Mouse (Mus musculus) layer of hippocampus, postnatal 25 days (tissue): ENCODE measurements around the gene Fam189a2. TPM values are rescaled to one million over a fixed set of nuclear protein-coding genes. Genes with fewer than 3 reads are reported as not detected.
A peak's percentile ranks its signal among the peaks of the same experiment; 100 is the strongest.

Experiments used
- DNase-seq, 2 experiments: peaks; one replicate each; pipeline ENCODE4 v3.0.0; 2022; ENCODE audit warnings: mixed read lengths in 2 of 2, low spot score in 1 of 2; ENCODE audit errors: extremely low spot score in 1 of 2
- total RNA-seq, 2 experiments: library from RNA; stranded (reverse); gene quantifications; 2 replicates each; pipeline ENCODE4 v1.2.3; 2021

The Fam189a2 gene
- total RNA-seq, 2 experiments from 2014 or later = 8.8 to 9.4 TPM

DNA sequence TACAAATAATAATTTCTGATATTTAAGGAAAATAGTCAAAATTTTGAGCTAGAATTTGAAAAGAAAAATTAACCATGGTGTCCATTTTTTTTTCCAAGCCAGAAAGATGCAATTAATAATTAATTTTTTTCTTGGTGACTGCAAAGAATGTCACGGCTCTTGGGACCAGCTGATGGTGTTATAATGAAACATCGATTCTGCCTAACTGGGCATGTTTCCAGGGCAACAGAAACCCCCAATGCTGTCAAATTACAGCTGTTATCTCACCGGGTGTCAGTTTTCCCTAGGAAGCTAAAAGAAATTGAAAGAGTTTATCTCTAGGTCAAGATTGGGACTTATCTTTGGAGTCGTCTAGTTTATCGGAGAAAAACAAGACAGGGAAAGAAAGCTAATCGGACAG lies 46.6 kb downstream of the Fam189a2 start:
- DNase-seq = no peak

DNA sequence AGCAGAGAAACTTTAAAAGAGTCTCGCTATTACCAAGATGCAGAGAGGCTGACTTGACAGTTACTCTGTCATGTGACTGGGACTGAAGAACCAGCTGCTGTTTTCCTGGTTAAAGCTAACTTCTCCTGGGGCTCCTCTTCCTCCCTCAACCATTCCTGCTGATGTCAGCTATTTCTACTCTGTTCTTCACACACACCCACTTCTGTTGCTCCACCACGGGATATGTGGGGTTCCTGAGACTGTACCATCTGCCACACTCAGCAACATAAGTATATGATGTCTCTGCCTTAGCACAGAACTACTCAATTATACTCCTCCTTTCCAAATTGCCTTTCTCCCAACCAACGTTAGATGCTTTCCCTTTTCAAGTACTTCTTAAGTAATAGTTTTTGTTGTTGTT lies 50.2 kb downstream of the Fam189a2 start:
- DNase-seq = no peak

DNA sequence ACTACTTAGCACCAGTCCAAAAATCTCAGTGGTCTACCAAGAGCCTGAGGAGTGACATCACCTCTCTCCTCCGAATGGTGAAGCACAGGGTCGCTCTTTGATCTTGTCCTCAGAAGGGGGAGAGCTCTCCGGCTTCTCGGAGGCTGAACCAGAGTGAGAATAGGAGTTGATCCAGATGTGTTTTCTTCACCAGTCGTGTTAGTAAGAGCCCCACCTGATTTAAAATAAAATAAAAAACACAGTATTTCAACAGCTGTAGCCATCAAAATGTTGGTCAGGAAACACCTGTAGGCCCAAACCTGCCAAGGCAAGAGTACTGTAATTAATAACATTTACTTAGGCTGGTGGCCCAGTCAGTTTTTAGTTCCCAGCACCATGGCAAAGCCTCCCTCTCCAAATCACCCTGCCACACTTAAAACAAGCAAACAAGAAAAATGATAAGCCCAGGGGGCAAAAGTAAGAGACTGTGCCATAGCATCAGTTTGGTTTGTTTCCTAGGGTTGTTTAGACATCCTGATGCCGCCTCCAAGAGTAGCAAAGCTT lies 52.8 kb downstream of the Fam189a2 start:
- no peak for DNase-seq

DNA sequence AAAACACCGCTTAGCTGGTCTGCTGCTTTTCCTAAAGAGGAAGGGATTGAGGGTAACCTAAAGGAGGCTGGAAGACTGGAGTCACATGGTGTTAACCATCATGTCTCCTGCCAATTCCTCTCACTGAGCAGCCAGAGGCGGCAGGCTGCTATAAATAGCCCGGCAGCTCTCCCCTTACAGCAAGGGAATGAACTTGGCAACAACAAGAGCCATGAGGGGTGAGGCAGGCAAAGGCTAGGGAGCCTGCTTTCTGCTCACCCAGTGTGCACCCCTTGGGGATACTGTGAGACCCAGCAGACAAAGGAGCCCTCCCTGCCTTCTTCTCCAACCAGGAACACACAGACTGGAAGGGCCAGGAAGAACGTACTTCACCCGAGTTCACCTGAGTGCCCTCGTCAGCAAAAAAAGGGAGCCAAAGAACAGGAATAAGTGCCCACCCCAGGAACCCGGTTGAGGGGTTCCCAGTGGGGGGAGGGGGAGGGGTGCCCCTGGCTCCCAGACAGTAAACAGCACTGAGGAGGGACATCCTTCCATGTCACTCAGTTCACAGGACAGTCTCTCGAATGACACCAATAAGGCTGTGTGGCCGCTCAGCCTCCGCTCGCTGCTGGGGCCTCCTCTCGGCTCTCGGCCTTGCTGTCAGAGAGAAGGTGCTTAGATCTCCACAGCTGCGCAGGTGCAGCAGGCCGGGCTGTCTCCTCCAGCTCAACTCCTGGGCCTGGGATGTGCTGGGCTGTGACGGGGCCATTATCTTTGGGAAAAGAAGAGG lies 57.8 kb downstream of the Fam189a2 start:
- no peak for DNase-seq

DNA sequence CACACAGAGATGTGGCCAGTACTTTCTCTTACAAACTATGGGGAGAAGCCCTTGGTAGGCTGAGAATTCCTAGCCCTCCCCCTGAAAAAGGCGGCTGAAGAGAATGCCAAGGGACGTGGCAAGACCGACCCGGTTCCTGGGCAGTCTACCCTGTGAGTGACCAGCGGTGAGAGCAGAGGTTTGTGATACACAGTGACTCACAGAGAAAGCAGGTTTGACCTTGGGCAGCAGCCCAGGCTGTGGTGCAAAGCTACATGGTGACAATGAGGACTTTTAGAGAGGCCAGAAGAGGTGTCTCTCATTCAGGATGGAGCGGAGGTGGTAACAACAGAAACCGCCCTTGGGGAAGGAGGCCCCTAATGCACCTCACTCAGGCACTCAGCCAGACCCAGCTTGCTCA lies 59.4 kb downstream of the Fam189a2 start:
- no peak for DNase-seq

DNA sequence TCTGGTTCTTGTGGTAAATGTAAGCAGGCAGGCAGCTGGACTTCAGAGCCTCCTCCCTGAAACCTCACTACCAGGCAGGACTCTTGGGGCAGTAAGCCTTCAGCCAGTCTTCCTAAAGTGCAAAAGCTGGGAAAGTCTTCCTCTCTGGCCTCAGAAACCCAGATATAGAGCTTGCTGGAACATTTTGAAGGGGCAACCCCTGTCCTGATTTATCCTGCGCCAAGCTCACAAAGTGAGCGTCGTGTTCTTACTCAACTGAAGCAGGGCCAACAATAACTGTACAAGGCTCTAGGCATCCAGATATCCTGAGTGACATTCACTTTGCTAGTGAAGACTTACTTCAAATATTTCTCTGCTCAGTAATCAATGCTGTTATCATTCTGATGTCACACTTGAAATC lies 60.4 kb downstream of the Fam189a2 start:
- no peak for DNase-seq

DNA sequence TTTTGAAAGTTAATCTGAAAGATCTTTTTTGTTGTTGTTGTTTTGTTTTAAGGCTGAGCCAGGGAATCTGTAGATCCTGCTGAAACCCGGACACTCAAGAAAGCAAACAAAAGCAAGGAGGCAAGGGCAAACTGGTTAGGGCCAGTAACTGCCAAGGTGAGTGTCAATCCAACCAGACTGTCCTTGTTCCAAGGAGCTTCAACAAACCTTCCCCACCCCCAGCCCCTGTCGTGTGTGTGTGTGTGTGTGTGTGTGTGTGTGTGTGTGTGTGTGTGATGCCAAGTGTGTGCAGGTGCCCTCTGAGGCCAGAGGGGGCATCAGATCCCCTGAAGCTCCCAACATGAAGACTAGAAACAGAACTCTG lies 62.0 kb downstream of the Fam189a2 start:
- DNase-seq = no peak

DNA sequence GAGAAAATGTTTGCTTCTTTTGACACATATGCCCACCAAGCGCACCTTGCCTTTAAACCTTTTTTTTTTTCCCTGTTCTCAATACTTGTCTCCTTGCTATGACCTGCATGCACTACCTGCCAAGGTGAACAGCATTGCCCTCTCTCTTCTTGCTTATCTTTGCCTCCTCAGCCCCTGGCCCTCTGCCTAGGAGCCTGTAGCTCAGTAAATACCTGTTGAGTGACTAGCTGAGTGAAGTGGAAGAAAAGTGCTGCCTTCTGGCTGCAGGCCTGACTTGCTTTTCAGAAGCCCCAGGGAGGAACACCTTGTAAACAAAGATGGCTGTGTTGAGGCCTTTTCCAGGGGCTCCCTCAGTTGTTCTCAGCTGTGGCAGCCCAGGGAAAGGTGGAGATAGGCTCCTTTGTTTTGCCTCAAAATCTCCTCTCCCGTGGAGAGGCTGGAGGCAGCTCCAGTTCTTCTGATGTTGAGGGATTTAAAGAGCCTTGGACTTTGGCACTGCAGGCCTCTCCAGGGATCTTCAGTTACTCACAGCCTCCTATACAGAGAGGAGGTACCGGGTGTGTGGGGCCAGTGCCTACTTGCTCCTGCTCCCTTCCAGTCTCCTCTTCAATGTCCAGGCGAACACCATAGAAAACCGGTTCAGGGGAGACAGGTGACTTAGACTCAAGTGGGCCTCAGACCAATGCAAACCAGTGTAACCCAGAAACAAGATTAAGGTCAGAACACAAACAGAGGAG lies 62.5 kb downstream of the Fam189a2 start:
- DNase-seq = no peak

DNA sequence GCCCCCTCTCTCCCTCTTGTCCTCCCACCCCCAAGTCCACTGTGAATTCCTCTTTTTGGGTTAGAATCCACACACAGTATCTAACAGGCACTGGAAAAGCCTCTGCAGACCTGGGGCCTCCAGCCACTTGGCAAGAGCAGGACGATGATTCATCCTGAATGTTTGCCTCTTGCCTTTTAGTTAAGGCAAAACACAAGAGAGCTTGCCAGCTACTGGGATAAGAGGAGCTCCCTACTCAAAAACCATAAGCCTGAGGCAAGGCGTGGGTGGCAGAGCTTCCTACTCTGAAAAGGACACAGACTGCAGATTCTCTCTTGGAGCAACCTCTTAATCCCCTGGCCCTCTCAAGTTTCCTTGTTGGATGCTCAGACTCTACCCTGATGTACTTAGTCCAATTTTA lies 63.7 kb downstream of the Fam189a2 start:
- no peak for DNase-seq

DNA sequence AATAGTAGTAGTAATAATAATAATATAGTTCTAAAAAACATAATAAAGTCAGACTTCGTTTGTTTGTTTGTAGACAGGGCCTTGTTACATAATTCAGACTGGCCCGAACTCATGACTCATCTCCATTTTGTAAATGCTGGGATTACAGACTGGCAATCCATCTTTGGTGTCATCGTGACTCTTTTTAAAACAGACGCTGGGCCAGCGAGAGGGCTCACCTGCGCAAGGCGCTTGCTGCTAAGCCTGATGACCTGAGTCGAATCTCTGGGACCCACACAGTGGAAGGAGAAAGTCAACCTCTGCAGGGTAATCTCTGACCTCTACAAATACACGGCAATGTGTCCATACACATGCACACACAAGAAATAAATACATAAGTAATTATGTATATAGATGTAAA lies 64.4 kb downstream of the Fam189a2 start:
- DNase-seq = no peak

DNA sequence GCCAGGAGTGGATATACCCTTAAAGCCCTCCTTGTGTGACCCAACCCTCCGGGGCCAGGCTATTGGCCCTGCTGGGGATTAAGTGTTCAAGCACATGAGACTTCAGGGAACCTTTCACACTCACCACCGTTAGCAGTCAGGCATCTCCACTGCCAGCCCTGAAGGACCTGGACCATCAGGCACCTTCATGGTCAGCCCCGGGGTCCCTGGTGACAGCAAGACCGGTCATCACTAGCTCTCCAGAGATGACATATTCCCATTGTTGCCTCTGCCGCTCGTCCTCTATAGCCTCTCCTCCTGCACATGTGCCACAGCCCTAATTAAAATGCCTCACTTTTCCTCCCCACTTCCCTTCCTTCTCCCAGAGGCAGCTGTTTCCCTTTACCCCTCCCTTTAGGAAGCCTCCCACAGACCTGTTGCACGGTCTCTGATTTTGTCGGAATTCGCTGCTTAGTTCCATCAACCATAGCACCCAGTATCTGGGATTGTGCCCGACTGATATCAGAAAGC lies 66.4 kb downstream of the Fam189a2 start:
- no peak for DNase-seq

DNA sequence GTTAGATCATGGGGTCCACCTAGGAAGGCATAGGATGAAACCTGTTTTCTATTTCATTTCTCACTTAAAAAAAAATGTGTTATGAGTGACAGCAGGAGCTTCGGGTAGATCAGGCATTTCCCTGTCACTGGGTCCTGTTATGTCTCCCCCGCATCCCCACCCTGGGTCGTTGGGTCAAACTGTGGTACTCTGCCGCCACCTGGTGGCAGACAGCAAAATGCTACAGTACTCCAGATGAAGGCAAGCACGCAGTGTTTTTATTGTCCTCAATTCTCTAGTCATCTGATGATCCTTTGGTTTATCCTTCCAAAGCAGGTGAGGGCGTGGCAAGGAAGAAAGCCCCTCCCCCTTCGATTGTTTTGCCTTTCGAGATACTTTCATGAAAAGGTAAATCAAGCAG lies 69.3 kb downstream of the Fam189a2 start:
- peak; percentile 77 to 86 for DNase-seq

DNA sequence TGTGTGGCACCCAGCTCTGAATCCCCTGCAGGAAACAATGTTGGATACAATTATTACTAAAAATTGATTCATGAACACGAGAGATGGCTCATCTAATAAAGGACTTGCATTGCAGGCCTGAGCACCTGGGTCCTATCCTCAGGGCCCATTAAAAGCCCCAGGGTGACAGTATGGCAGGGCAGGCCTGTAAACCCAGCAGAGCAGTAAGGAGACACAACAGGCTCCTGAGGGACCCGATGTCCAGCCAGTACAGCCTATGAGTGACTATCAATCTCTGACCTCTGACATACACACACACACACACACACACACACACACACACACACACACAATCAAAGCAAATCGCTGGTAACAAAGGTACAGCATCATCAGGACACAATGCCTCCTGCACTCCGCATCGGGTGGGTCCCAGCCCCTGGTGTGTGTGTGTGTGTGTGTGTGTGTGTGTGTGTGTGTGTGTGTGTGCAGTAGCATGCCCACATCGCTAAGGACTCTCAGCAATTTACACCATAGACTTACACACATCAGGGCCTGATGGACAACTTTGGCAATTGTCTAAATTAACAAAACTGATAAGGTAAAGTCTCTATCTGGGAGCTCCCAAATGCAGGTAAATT lies 69.9 kb downstream of the Fam189a2 start:
- DNase-seq = no peak

DNA sequence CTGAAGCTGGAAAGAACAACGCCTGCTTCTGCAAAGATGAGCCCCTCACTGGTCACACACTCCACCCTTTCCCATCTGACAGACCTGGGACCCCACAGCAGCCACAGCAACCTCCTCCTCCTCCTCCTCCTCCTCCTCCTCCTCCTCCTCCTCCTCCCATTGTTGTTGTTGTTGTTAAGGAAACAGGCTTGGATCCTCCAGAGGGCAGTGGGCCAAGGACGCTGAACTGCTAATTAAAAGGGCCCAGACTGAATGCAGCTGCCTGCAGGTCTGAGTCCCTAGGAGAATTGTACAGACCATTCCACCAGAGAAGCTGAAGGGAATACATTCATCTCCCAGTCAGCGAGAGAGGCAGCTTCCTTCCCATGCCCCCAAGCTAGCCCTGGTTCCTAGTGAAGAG lies 70.5 kb downstream of the Fam189a2 start:
- no peak for DNase-seq

DNA sequence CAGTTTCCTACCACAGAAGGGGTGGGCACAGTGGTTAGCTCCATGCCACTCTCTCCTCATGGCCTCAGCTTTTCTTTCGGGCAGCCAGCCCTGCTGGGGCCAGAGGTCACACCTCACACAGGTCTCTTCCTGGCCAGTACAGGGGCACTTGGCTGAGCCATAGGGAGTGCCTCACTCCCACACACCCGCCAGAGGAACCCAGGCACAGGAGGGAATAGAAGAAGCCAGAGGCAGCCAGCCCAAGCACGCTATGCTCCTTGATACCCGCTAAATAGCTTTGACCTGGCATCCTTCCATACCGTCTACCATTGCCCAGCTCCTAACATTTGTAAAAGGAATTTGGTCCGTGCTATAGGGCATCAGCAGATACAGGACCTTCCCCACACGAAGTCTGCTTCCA lies 70.9 kb downstream of the Fam189a2 start:
- no peak for DNase-seq

DNA sequence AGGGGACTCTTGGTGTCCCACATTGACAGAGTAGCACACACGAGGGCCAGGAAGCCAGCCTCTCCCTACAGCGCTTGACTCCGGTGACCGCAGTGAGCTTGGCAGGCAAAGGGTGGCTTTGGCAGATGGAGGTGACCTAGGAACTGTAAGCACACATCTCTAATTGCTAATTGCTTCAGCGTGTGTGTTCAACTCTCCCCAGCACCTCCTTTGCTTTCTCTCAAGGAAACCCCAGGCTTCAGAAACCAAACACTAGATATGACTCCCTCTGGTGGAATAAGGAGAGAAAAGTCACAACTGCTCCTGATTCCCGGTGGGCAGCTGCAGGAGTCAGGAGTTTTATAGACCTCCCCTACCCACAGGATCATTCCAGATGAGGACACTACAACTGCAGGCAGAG lies 71.9 kb downstream of the Fam189a2 start:
- DNase-seq = no peak

DNA sequence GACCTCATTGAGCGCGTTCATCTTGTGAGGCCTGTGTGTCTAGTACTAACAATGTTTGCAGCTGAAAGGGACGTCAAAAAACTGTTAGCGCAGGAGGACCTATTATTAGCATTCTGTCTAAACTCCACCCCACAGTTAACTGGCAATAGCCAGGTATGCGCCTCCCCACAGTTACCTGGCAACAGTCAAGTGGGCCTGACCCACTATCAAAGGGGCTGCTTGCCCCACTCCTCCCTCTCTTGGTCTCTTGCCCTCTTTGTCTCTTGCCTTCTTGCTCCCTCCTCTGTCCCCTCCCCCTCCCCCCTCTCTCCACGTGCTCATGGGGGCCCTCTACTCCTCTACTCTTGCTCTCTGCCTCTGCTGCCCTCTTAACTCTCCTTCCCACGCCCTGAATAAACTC lies 73.3 kb downstream of the Fam189a2 start:
- no peak for DNase-seq

DNA sequence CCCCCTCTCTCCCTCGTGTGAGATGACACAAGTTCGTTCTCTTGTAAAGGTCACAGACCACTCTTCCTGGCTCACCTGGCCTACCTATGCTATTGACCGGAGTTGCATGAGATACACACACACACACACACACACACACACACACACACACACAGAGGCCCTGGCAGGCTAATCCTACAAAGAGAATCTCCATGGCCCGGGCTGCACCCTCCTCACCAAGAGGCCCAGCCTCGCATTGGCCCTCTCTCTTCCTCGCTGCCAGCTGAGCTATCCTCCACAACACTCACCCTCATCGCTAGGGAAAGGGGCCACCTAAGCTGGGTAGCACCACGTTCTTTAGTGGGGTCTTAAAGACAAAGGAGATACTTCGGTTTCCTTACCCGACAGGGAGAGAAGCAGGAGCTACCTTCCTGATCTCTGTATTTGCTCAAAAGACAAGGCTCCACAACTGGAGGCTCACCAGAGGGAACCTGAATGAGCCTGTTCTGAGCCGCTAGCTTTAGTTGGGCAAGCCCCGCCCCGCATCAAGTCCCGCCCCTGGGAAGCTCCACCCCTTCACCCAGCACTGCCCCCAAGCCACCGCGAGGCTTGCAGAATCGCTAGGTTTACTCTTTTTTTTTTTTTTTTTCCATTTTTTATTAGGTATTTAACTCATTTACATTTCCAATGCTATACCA lies 74.4 kb downstream of the Fam189a2 start:
- no peak for DNase-seq

DNA sequence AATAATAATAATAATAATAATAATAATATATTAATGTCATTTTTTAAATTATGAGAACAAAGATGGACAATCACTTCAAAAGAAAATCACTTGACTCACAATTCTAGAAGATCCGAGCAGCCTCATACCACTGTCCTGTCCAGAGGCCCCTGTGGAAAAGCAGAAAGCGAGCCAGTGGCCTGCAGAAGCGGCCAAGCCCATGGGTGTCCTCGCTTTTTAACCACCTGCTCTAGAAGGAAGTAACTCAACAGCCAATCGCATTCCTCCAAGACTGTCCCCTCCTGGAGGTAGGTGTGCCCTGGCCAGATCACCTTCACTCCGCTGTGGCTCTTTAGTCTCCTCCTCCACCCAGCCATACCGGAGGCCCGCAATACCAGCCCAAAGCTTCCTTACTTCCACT lies 75.4 kb downstream of the Fam189a2 start:
- DNase-seq = no peak

DNA sequence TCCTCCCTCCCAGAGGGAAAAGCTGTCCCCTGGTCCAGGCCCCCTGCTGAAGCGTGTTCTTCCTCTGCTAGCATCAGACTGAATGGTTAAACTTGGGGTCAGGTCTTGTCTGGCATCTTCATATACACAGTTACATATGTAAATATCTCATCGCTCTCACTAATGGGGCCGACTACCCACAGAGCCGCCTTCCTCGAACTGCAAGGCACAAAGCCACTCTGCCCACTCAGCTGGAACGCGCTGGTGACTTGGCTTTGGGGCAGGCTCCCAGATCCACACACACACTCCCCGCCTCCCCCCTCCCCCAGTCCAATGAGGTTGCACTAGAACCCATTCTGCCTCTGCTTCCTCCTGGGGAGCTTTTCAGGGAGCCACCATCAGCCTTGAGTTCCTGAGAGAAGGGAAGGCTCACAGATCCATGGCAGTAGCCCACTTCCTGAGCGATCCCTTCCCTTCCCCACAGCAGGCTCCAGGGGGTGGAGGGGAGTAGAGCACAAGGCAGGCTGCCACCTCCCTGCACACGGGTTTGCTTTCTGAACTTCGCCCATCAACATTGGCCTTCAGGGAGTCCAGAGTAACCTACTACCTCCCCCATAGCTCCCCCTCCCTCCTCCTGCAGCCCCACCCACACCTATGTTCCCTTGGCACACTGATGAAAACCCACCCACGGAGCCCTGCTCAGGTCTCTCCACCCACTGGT lies 82.4 kb downstream of the Fam189a2 start:
- no peak for DNase-seq
